Mouse (Mus musculus) heart, embryonic 16.5 days (tissue): Measurements from ENCODE around the gene Acsl6. TPM values are rescaled to one million over a fixed set of nuclear protein-coding genes. Genes with fewer than 3 reads are reported as not detected.

Experiments
- ATAC-seq: fragments of 200-750 bp; cut with Nextera tagmentation; replicated peaks from 2 replicates; pipeline ENCODE4 v1.8.0; 2017; ENCODE audit warnings: moderate number of reproducible peaks; ENCODE audit not compliant: insufficient read depth, low FRiP score; ENCODE audit errors: extremely low read depth
- H3K27ac ChIP-seq: fragments of 300-500 bp; sonication (generic); 2 replicates; pipeline ENCODE4 v1.5.1; 2014; ENCODE audit warnings: mild to moderate bottlenecking, low read length, control low read depth, moderate library complexity
- H3K27me3 ChIP-seq: fragments of 300-500 bp; sonication (generic); 2 replicates; pipeline ENCODE4 v1.6.1; 2014; ENCODE audit warnings: low read length, mixed read lengths; ENCODE audit not compliant: control insufficient read depth, insufficient read depth
- H3K36me3 ChIP-seq: fragments of 300-500 bp; sonication (generic); 2 replicates; pipeline ENCODE4 v1.6.1; 2014; ENCODE audit not compliant: control insufficient read depth, insufficient read depth
- H3K4me1 ChIP-seq: fragments of 300-500 bp; sonication (generic); 2 replicates; pipeline ENCODE4 v1.6.1; 2014; ENCODE audit warnings: low read length, mixed read lengths; ENCODE audit not compliant: control insufficient read depth, insufficient read depth
- H3K4me2 ChIP-seq: fragments of 300-500 bp; sonication (generic); 2 replicates; pipeline ENCODE4 v1.6.1; 2014; ENCODE audit warnings: low read depth, mild to moderate bottlenecking, control low read depth, low read length
- H3K4me3 ChIP-seq: fragments of 300-500 bp; sonication (generic); 2 replicates; pipeline ENCODE4 v1.5.1; 2014; ENCODE audit warnings: mild to moderate bottlenecking, control low read depth, low read length
- H3K9ac ChIP-seq: fragments of 300-500 bp; sonication (generic); 2 replicates; pipeline ENCODE4 v1.6.1; 2014; ENCODE audit warnings: low read length, control low read depth
- H3K9me3 ChIP-seq: fragments of 300-500 bp; sonication (generic); replicated peaks from 2 replicates; pipeline ENCODE4 v1.6.1; 2016; ENCODE audit warnings: low read length; ENCODE audit not compliant: control insufficient read depth
- WGBS: fragments of 180-500 bp; shearing (Covaris S2); extraction: QIAGEN DNeasy Blood & Tissue Kit; methylation state at CpG from one replicate; pipeline ENCODE4 v1.1.7; 2014; 5-methylcytosine and 5-hydroxymethylcytosine counted together
- polyA plus RNA-seq: library from polyadenylated mRNA; unstranded; fragments of >200 nt; fragmentation: Nextera tagmentation; extraction: Ambion mirVana; gene quantifications from 2 replicates; pipeline ENCODE4 v1.2.1, GENCODE M21; 2015

The Acsl6 gene
- polyA plus RNA-seq, 1 experiment from 2014 or later = 0.66 TPM

- Histone ChIP-seq H3K27ac (no peak overlapping the region), H3K4me2 (no peak overlapping the region), H3K9me3 (no peaks in the 10 kb centered on the region), H3K36me3 (no peaks in the 10 kb centered on the region), H3K9ac (no peak overlapping the region), H3K27me3 (no peaks in the 10 kb centered on the region), H3K4me1 (no peaks in the 10 kb centered on the region), H3K4me3 (no peak overlapping the region)
- ATAC-seq = no peak
- WGBS = 50% methylated on average over 8 of the region's 8 CpGs
These were observed 49.6 kb downstream of the Acsl6 start for GRCm38 (mm10) chr11:54353121-54353576.

- H3K27ac ChIP-seq = no peak overlapping the region
- no peak for ATAC-seq
- no peaks in the 10 kb centered on the region for H3K36me3 ChIP-seq
- H3K9me3 ChIP-seq = no peaks in the 10 kb centered on the region
- no peaks in the 10 kb centered on the region for H3K27me3 ChIP-seq
- H3K4me3 ChIP-seq = no peak overlapping the region
- H3K9ac ChIP-seq = no peak overlapping the region
- 43% methylated on average over 15 of the region's 15 CpGs for whole genome bisulfite sequencing
- no peak overlapping the region for H3K4me2 ChIP-seq
- H3K4me1 ChIP-seq = no peaks in the 10 kb centered on the region
These were observed 51.3 kb downstream of the Acsl6 start for GRCm38 (mm10) chr11:54354595-54355563.

GRCm38 (mm10) chr11:54355564-54355955 lies 52.0 kb downstream of the Acsl6 start:
- Histone ChIP-seq H3K27ac (no peak overlapping the region), H3K9ac (no peak overlapping the region), H3K36me3 (no peaks in the 10 kb centered on the region), H3K4me3 (no peak overlapping the region), H3K4me2 (no peak overlapping the region), H3K9me3 (no peaks in the 10 kb centered on the region), H3K4me1 (no peaks in the 10 kb centered on the region), H3K27me3 (no peaks in the 10 kb centered on the region)
- ATAC-seq = no peak
- WGBS = 54% methylated on average over 7 of the region's 7 CpGs

GRCm38 (mm10) chr11:54356676-54357075 lies 53.1 kb downstream of the Acsl6 start:
- ATAC-seq = no peak
- Histone ChIP-seq H3K9me3 (no peaks in the 10 kb centered on the region), H3K4me1 (no peaks in the 10 kb centered on the region), H3K36me3 (no peaks in the 10 kb centered on the region), H3K4me2 (no peak overlapping the region), H3K9ac (no peak overlapping the region), H3K27ac (no peak overlapping the region), H3K27me3 (no peaks in the 10 kb centered on the region), H3K4me3 (no peak overlapping the region)
- WGBS = 44% methylated on average over 4 of the region's 4 CpGs

- no peaks in the 10 kb centered on the region for H3K9me3 ChIP-seq
- H3K27me3 ChIP-seq = no peaks in the 10 kb centered on the region
- no peaks in the 10 kb centered on the region for H3K4me1 ChIP-seq
- no peak overlapping the region for H3K9ac ChIP-seq
- no peak overlapping the region for H3K4me2 ChIP-seq
- ATAC-seq = no peak
- H3K27ac ChIP-seq = no peak overlapping the region
- H3K4me3 ChIP-seq = no peak overlapping the region
- H3K36me3 ChIP-seq = no peaks in the 10 kb centered on the region
These were observed 69.0 kb downstream of the Acsl6 start for GRCm38 (mm10) chr11:54372553-54372952.

- 62% methylated on average over 8 of the region's 8 CpGs for WGBS
These were observed 86.8 kb downstream of the Acsl6 start for GRCm38 (mm10) chr11:54390386-54390785.

GRCm38 (mm10) chr11:54391326-54391725 lies 87.7 kb downstream of the Acsl6 start:
- no peaks in the 10 kb centered on the region for H3K27me3 ChIP-seq
- no peak overlapping the region for H3K27ac ChIP-seq
- no peak overlapping the region for H3K4me3 ChIP-seq
- H3K36me3 ChIP-seq = no peaks in the 10 kb centered on the region
- H3K9me3 ChIP-seq = no peaks in the 10 kb centered on the region
- ATAC-seq = no peak
- 79% methylated on average over 4 of the region's 4 CpGs for WGBS
- no peaks in the 10 kb centered on the region for H3K4me1 ChIP-seq
- no peak overlapping the region for H3K4me2 ChIP-seq
- no peak overlapping the region for H3K9ac ChIP-seq

More at GRCm38 (mm10) chr11:54390386-54390785, 86.8 kb downstream of the Acsl6 start:
- Histone ChIP-seq H3K27ac (no peak overlapping the region), H3K4me2 (no peak overlapping the region), H3K4me1 (no peaks in the 10 kb centered on the region), H3K36me3 (no peaks in the 10 kb centered on the region), H3K9ac (no peak overlapping the region), H3K4me3 (no peak overlapping the region), H3K27me3 (no peaks in the 10 kb centered on the region), H3K9me3 (no peaks in the 10 kb centered on the region)
- ATAC-seq = no peak

DNA sequence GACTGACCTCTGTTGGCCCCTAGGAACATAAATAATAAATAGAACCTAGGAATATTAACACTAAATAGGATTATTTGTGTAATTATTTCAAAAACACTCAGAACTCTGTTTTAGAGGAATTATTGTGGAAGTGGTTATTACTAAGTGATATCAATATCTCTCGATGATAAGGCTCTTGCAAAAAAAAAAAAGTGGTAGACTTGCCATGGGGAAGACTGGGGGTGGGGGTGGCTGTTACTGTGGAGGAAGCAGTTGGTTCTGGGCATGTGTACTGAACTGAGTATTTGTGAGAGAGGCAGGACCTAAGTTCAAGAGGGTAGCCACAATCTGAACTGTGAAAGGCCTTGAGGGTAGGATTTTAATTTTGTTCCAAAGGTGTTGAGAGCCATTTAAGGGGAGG lies 93.1 kb downstream of the Acsl6 start:
- H3K9me3 ChIP-seq = no peaks in the 10 kb centered on the region
- no peak overlapping the region for H3K9ac ChIP-seq
- H3K27me3 ChIP-seq = no peaks in the 10 kb centered on the region
- H3K36me3 ChIP-seq = no peaks in the 10 kb centered on the region
- no peaks in the 10 kb centered on the region for H3K4me1 ChIP-seq
- H3K27ac ChIP-seq = no peak overlapping the region
- 69% methylated on average over 1 of the region's 1 CpGs for WGBS
- H3K4me3 ChIP-seq = no peak overlapping the region
- H3K4me2 ChIP-seq = no peak overlapping the region
- ATAC-seq = no peak

GRCm38 (mm10) chr11:54398058-54398457 lies 94.5 kb downstream of the Acsl6 start:
- 56% methylated on average over 4 of the region's 4 CpGs for WGBS
- H3K4me1 ChIP-seq = no peaks in the 10 kb centered on the region
- H3K36me3 ChIP-seq = no peaks in the 10 kb centered on the region
- no peak overlapping the region for H3K27ac ChIP-seq
- no peak overlapping the region for H3K4me3 ChIP-seq
- H3K4me2 ChIP-seq = no peak overlapping the region
- H3K9ac ChIP-seq = no peak overlapping the region
- H3K27me3 ChIP-seq = no peaks in the 10 kb centered on the region
- no peaks in the 10 kb centered on the region for H3K9me3 ChIP-seq
- no peak for ATAC-seq
